Mouse (Mus musculus): Measurements from ENCODE around the gene Dnajc16. TPM values are rescaled to one million over a fixed set of nuclear protein-coding genes. Genes with fewer than 3 reads are reported as not detected.

Gene Dnajc16
- total RNA-seq, 2 experiments from 2014 or later, result 11.3 to 25.2 TPM

Other genes starting within 250 kb of the Dnajc16 start
- gene Fblim1, start 184.8 kb downstream of the Dnajc16 start, total RNA-seq (2015; ENCODE audit: low replicate concordance), result 0.72 and 2.9 TPM in 2 replicates
- gene Fblim1, start 184.8 kb downstream of the Dnajc16 start, total RNA-seq (2017; ENCODE audit: low replicate concordance), result 0.77 TPM in 1 of 2 replicates, not detected in the other
- gene Tmem82, start 172.3 kb downstream of the Dnajc16 start, total RNA-seq (2015; ENCODE audit: low replicate concordance), result not detected in 2 replicates
- not detected in 2 replicates for gene Tmem82, start 172.3 kb downstream of the Dnajc16 start, total RNA-seq (2017; ENCODE audit: low replicate concordance)
- not detected in 2 replicates for gene Slc25a34, start 167.1 kb downstream of the Dnajc16 start, total RNA-seq (2015; ENCODE audit: low replicate concordance)
- gene Slc25a34, start 167.1 kb downstream of the Dnajc16 start, total RNA-seq (2017; ENCODE audit: low replicate concordance), result not detected in 2 replicates
- 10.1 and 17.3 TPM in 2 replicates for gene Plekhm2, start 126.0 kb downstream of the Dnajc16 start, total RNA-seq (2015; ENCODE audit: low replicate concordance)
- 2.3 and 4.9 TPM in 2 replicates for gene Plekhm2, start 126.0 kb downstream of the Dnajc16 start, total RNA-seq (2017; ENCODE audit: low replicate concordance)
- gene Rsc1a1, start 105.3 kb downstream of the Dnajc16 start, total RNA-seq (2015; ENCODE audit: low replicate concordance), result not detected in 2 replicates
- not detected in 2 replicates for gene Rsc1a1, start 105.3 kb downstream of the Dnajc16 start, total RNA-seq (2017; ENCODE audit: low replicate concordance)
- 22.7 and 29.8 TPM in 2 replicates for gene Ddi2, start 67.5 kb downstream of the Dnajc16 start, total RNA-seq (2015; ENCODE audit: low replicate concordance)
- gene Ddi2, start 67.5 kb downstream of the Dnajc16 start, total RNA-seq (2017; ENCODE audit: low replicate concordance), result 35.1 and 37.0 TPM in 2 replicates
- gene Agmat, start 44.3 kb downstream of the Dnajc16 start, total RNA-seq (2015; ENCODE audit: low replicate concordance), result 1.3 TPM in 1 of 2 replicates, not detected in the other
- not detected in 2 replicates for gene Agmat, start 44.3 kb downstream of the Dnajc16 start, total RNA-seq (2017; ENCODE audit: low replicate concordance)
- 19.8 and 22.2 TPM in 2 replicates for gene Casp9, start 2.7 kb upstream of the Dnajc16 start, total RNA-seq (2015; ENCODE audit: low replicate concordance)
- 10.4 and 19.3 TPM in 2 replicates for gene Casp9, start 2.7 kb upstream of the Dnajc16 start, total RNA-seq (2017; ENCODE audit: low replicate concordance)
- gene Cela2a, start 35.2 kb upstream of the Dnajc16 start, total RNA-seq (2015; ENCODE audit: low replicate concordance), result not detected in 2 replicates
- not detected in 2 replicates for gene Cela2a, start 35.2 kb upstream of the Dnajc16 start, total RNA-seq (2017; ENCODE audit: low replicate concordance)
- not detected in 2 replicates for gene Ctrc, start 55.4 kb upstream of the Dnajc16 start, total RNA-seq (2015; ENCODE audit: low replicate concordance)
- not detected in 2 replicates for gene Ctrc, start 55.4 kb upstream of the Dnajc16 start, total RNA-seq (2017; ENCODE audit: low replicate concordance)
- 18.7 and 21.8 TPM in 2 replicates for gene Efhd2, start 84.0 kb upstream of the Dnajc16 start, total RNA-seq (2015; ENCODE audit: low replicate concordance)
- gene Efhd2, start 84.0 kb upstream of the Dnajc16 start, total RNA-seq (2017; ENCODE audit: low replicate concordance), result 11.4 and 18.8 TPM in 2 replicates
- not detected in 2 replicates for gene Fhad1, start 224.2 kb upstream of the Dnajc16 start, total RNA-seq (2015; ENCODE audit: low replicate concordance)
- not detected in 2 replicates for gene Fhad1, start 224.2 kb upstream of the Dnajc16 start, total RNA-seq (2017; ENCODE audit: low replicate concordance)